Mouse (Mus musculus) midbrain, postnatal 0 days (tissue): ENCODE data around the gene Pitpnm2. TPM values are rescaled to one million over a fixed set of nuclear protein-coding genes. Genes with fewer than 3 reads are reported as not detected.

Experiments used
- ATAC-seq: fragments of 200-750 bp; cut with Nextera tagmentation; 2 replicates; pipeline ENCODE4 v1.8.0; 2017; ENCODE audit warnings: moderate number of reproducible peaks, mild to moderate bottlenecking, moderate TSS enrichment, moderate library complexity; ENCODE audit not compliant: low FRiP score
- DNase-seq: peaks from one replicate; pipeline ENCODE4 v3.0.0-alpha.2; 2015; ENCODE audit warnings: low spot score
- H3K27ac ChIP-seq: fragments of 300-500 bp; sonication (generic); 2 replicates; pipeline ENCODE4 v1.5.1; 2014; ENCODE audit warnings: low read depth, mild to moderate bottlenecking, low read length, mixed read lengths
- H3K27me3 ChIP-seq: fragments of 300-500 bp; sonication (generic); 2 replicates; pipeline ENCODE4 v1.6.1; 2014; ENCODE audit warnings: low read length, control low read depth, mixed read lengths; ENCODE audit not compliant: insufficient read depth
- H3K36me3 ChIP-seq: fragments of 300-500 bp; sonication (generic); 2 replicates; pipeline ENCODE4 v1.6.1; 2014; ENCODE audit warnings: low read length, control low read depth, mixed read lengths; ENCODE audit not compliant: insufficient read depth
- H3K4me1 ChIP-seq: fragments of 300-500 bp; sonication (generic); 2 replicates; pipeline ENCODE4 v1.6.1; 2014; ENCODE audit warnings: mild to moderate bottlenecking, control low read depth, antibody characterized with exemption, low read length, mixed read lengths; ENCODE audit not compliant: insufficient read depth
- H3K4me2 ChIP-seq: fragments of 300-500 bp; sonication (generic); 2 replicates; pipeline ENCODE4 v1.6.1; 2014; ENCODE audit warnings: low read depth, mild to moderate bottlenecking, low read length, mixed read lengths; ENCODE audit not compliant: poor library complexity, severe bottlenecking
- H3K4me3 ChIP-seq: fragments of 300-500 bp; sonication (generic); 2 replicates; pipeline ENCODE4 v1.5.1; 2014; ENCODE audit warnings: low read depth, mild to moderate bottlenecking, low read length, moderate library complexity
- H3K9ac ChIP-seq: fragments of 300-500 bp; sonication (generic); replicated peaks from 2 replicates; pipeline ENCODE4 v1.6.1; 2014; ENCODE audit warnings: mild to moderate bottlenecking, low read length, moderate library complexity, mixed read lengths; ENCODE audit not compliant: poor library complexity, severe bottlenecking
- H3K9me3 ChIP-seq: fragments of 300-500 bp; sonication (generic); 2 replicates; pipeline ENCODE4 v1.6.1; 2016; ENCODE audit warnings: low read length, control low read depth
- CTCF ChIP-seq: IDR thresholded peaks from 2 replicates; pipeline ENCODE4 v1.5.1; 2016; ENCODE audit warnings: antibody characterized with exemption, mild to moderate bottlenecking
- WGBS: fragments of 180-500 bp; shearing (Covaris S2); extraction: QIAGEN DNeasy Blood & Tissue Kit; methylation state at CpG from one replicate; pipeline ENCODE4 v1.1.7; 2014; 5-methylcytosine and 5-hydroxymethylcytosine counted together
- polyA plus RNA-seq: library from polyadenylated mRNA; unstranded; fragments of >200 nt; fragmentation: Nextera tagmentation; extraction: Ambion mirVana; gene quantifications from 2 replicates; pipeline ENCODE4 v1.2.1, GENCODE M21; 2015
- total RNA-seq: library from RNA; depleted of rRNA; stranded (reverse); fragments of >200 nt; gene quantifications from 2 replicates; pipeline ENCODE4 v1.2.3, GENCODE M21; 2014

The Pitpnm2 gene
- total and polyA plus RNA-seq, 2 experiments from 2014 or later: 10.1 to 66.2 TPM

GRCm38 (mm10) chr5:124198473-124198872, 51.1 kb downstream of the Pitpnm2 start:
- 87% methylated on average over 7 of the region's 7 CpGs for WGBS
- no peak for DNase-seq
- no peak for TF ChIP-seq CTCF
- no peaks in the 10 kb centered on the region for H3K27me3 ChIP-seq
- peaks cover 3% of the 10 kb centered on the region; the same call in 1 of the 2 replicates for H3K36me3 ChIP-seq
- no peak for ATAC-seq
- no peak overlapping the region for H3K9ac ChIP-seq
- no peaks in the 10 kb centered on the region for H3K9me3 ChIP-seq
- peaks cover 3% of the 10 kb centered on the region; the same call in 1 of the 2 replicates for H3K4me1 ChIP-seq
- H3K27ac ChIP-seq: no peak overlapping the region
- H3K4me3 ChIP-seq: no peak overlapping the region
- no peak overlapping the region for H3K4me2 ChIP-seq

DNA sequence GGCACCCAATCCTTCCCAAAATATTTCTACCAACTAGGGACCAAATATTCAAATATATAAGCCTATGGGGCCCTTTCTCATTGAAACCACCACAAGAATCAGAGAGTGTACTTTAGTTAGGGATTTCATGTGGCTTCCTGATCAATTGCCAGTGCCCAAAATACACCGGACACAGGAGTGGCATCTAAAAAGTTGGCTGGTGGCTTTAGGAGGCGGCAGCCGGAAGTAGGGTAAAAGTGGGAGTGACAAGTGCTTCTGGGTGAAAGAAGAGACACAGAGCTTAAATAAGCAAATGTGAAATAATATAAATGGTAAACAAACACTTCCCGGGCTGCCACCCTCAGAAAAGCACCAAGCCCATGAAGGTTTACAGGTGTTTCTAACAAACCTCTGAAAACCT, 53.5 kb downstream of the Pitpnm2 start:
- Histone ChIP-seq H3K36me3 (peaks cover 3% of the 10 kb centered on the region; the same call in 1 of the 2 replicates), H3K4me3 (no peak overlapping the region), H3K9ac (no peak overlapping the region), H3K27ac (no peak overlapping the region), H3K4me2 (no peak overlapping the region), H3K27me3 (no peaks in the 10 kb centered on the region), H3K4me1 (peaks cover 8% of the 10 kb centered on the region; the same call in 1 of the 2 replicates), H3K9me3 (no peaks in the 10 kb centered on the region)
- no peak for TF ChIP-seq CTCF
- DNase-seq: no peak
- ATAC-seq: no peak
- WGBS: 90% methylated on average over 4 of the region's 4 CpGs

- Histone ChIP-seq H3K4me1 (peaks cover 8% of the 10 kb centered on the region; the same call in 1 of the 2 replicates), H3K4me2 (no peak overlapping the region), H3K9me3 (no peaks in the 10 kb centered on the region), H3K9ac (no peak overlapping the region), H3K27ac (no peak overlapping the region), H3K4me3 (no peak overlapping the region), H3K36me3 (peaks cover 3% of the 10 kb centered on the region; the same call in 1 of the 2 replicates), H3K27me3 (no peaks in the 10 kb centered on the region)
- TF ChIP-seq CTCF: no peak
- DNase-seq (no peak), ATAC-seq (no peak)
- 49% methylated on average over 11 of the region's 11 CpGs for WGBS
Measured at GRCm38 (mm10) chr5:124194386-124195084, 55.0 kb downstream of the Pitpnm2 start.

DNA sequence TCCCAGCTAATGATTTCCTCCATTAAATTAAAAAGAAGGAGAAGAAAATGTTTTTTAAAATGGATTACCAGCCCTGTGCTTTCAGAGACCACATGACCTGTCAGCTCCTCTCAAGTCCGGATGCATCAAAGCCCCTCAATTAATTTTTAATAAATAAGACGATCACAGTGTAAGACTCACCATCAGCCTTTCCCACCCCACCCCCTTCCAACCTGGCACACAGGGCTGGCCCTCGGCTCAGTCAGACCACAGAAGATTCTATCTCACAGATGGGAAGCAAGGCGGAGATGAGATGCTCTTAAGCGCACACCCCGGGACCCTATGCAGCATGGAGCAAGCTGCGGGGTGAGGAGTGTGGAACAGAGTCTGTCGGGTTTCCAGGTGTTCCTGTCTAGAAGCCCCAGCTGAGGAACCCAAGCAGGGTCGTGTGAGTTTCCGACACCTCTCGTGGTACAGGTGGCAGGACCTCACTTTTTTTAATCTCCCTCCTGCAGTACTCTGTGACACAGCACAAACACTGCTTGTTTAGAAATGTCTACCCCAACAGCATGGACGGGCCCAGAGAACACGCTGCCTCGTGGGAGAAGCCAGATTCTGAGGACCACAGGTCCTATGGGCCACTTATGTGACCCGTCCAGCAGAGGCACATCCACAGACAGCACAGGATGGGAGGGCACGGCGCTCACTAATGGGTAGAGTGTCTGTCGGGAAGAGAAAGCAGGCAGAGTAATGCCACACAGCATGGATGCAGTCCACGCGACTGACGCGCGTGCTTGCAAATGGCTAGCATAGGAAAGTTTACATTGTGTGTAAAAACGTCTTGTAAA, 56.1 kb downstream of the Pitpnm2 start:
- WGBS: 56% methylated on average over 24 of the region's 24 CpGs
- Histone ChIP-seq H3K4me1 (peaks cover 12% of the 10 kb centered on the region; the same call in 1 of the 2 replicates), H3K27me3 (no peaks in the 10 kb centered on the region), H3K27ac (peak overlapping the region; percentile 47), H3K9me3 (no peaks in the 10 kb centered on the region), H3K9ac (peak overlapping the region; percentile 48), H3K4me3 (no peak overlapping the region), H3K36me3 (no peaks in the 10 kb centered on the region), H3K4me2 (peak overlapping the region; percentile 29; the same call in 1 of the 2 replicates)
- DNase-seq (no peak), ATAC-seq (peak; percentile 72)
- TF ChIP-seq CTCF: no peak

DNA sequence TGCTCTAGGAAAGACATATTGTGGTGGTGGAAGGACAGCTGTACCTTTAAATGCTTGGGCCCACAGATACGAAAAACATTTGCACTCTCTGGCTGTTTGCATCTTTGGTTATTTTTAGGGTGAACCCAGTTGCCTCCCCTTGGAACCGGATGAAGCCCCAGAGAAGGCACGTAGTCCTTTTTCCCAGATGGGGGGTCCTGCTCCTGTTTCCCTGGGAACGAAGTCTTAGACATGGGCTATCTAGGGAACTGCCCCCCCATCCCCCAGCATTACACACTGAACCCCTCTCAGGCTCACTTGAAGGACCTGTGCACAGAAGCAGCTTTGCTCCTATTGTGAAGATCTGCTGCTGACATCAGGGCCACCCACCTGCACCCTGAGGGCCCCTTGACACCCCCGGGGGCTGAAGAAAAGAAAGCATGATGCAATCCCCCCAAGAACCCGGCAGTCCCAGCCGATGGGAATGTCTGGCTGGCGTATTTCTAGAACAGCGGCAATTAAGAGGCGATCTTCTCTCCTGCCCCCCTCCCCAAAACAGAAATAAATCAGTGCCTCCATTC, 56.8 kb downstream of the Pitpnm2 start:
- H3K9me3 ChIP-seq: no peaks in the 10 kb centered on the region
- H3K4me2 ChIP-seq: peak overlapping the region; percentile 29
- ATAC-seq (peak; percentile 13; the same call in 1 of the 2 replicates), DNase-seq (no peak)
- no peak overlapping the region for H3K4me3 ChIP-seq
- H3K4me1 ChIP-seq: peaks cover 18% of the 10 kb centered on the region
- H3K27me3 ChIP-seq: no peaks in the 10 kb centered on the region
- H3K27ac ChIP-seq: peak overlapping the region; percentile 47; the same call in 1 of the 2 replicates
- TF ChIP-seq CTCF: no peak
- peak overlapping the region; percentile 48 for H3K9ac ChIP-seq
- no peaks in the 10 kb centered on the region for H3K36me3 ChIP-seq
- 26% methylated on average over 10 of the region's 10 CpGs for WGBS
